Mouse (Mus musculus): ENCODE data around the gene Palmd.

The Palmd gene

DNA sequence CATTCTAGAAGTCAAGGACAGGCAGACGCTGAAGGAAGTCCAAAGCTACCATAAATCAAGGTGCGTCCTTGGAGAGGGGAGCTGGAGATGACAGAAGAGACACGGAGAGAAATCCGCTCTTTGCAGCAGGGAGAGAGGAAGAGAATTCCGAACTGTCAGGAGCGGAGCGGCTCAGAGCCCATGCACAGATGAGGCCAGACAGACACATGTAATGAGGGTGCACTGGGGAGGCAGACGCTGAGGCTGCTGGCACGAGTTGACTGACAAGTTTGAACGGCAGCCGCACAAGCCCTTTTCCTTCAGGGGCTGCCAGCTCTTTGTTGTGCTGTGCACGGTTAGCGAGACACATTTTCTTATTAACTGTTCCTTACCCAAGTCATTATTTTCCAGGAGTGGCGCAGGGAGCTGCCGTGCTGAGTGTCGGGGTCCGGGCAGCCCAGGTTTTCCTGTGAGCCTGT, at the start of gene Palmd:
TSS of gene Palmd (minus strand) at position 448 of the 458 bp plus-strand sequence.
- DNase-seq, result peak; percentile 21 to 24

DNA sequence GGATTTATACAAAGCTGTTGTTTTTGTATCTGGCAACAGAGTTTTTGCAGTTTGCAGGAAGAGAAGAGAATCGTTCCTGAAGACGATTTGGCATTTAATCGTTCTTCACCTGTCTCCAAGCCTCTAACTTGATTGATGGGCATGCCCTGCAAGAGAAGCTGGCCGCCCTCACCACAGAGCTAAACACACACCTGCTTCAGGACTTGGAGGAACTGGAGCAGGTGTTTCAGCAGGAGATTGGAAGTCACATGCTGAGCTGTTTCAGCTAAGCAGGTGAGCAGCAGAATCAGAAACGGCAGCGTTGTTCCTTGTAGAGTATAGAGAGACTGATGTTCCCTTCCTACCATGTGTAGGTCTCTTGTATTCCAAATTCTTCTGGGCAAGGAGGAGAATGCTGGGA, 41.4 kb upstream of the Palmd start:
- no peak for DNase-seq

DNA sequence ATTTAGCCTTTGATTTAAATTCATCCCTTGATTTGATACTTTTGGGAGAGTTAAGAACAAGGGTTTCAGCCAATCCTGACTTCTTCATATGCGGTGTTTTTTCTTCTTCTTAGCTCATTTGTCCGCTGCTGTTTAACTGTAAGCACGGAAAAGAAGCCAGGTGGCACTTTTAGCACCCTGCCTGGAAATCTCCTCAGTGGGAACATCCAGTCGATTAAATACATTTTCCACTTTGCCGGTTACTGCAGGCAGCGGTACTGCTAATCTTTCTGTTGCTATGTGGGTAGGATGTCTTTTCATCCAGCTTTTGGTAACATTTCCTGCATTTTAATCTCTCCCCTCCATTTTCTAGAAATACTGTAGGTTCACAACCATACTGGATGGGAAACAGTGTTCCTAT, 38.6 kb upstream of the Palmd start:
- DNase-seq, result peak in 1 of 2 experiments; percentile 11

DNA sequence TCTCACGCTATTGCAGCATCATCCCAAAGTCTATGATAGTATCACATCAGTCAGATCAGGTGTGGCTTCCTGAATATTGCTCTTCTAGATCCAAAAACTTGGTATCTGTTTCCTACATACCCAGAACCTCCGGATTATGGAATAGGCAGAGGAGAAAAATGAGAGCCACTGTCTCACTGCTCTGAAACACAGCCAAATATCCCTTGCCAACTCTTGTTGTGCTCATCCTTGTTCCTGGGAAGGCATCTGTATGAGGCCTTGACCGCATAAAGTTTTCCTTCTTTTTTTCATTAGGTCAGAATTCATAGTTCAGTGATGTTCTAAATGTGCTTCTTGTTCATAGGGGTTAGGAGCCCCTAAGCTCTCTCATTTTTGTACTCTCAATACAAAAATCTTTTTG, 37.8 kb upstream of the Palmd start:
- DNase-seq, result no peak

DNA sequence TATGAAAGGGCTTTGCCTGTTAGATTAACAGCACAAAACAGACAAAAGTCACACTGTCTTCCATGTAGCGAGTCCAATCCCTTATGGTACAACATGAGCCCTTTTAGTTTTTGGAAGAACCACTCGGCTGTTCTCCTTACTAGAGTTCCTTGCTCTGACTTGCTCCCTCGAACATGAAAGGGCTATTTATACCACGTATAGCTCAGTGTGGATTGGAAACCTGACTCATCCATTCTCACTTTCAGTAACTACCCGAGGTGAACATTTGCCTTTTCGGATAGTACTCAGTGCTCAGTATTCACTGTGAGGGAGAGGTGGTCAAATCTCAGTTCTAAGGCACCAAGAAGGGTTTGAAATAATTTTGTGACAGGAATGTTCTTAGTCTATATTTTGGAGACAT, 34.6 kb upstream of the Palmd start:
- DNase-seq, result no peak

DNA sequence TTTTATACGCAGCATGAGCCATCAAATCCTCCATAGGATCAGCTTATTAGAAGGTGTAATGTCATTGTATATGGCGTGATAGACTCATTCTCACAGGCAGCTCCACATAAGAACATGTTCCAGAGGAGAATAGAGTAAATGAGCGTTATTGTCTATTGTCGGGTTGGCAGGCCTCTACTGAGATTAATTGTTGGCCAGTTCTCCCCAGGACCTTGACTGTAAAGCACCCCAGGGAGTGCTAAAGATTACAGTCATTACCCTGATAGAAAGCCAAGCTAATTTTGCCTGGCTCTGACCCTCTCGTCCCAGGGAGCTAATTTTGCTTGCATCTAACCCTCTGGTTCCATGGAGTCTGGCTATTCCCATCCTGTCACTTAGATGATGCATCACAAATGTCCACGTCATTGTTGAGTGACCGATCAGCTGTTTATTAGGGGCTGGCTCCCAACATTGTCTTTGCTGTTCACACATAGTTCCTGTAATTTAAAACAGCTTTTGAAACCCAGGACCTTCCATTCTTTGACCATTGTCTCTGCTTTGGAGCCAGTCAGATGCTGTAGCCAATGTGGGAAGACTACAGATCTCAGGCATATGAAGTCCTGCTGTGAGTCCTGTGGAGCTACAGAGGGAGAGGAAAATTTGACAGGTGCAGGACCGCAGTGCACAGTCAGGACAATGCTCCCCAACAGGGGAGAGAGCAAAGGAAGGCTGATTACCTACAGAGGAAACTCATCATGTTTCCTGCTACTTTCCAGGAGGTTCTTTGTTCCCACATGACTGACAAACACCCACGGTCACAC, 33.1 kb upstream of the Palmd start:
- DNase-seq, result no peak

DNA sequence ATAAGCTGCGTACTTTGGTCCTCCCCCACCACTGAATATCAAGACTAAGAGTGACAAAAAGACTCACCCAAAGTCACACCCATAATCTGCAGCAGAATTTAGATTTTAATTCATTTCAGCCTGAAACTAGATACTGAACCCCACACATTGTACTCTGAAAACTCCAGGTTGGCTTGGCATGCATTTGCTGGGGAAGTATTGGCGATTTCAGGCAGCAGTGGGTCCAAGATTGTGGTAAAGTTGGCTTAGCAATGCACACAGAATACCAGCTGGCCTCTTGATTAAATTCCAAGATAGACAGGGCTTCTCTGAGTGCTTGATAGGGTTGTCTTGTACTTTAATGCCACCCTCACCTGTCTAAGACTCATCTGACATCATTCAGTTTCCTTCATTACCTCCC, 24.2 kb upstream of the Palmd start:
- DNase-seq, result no peak

DNA sequence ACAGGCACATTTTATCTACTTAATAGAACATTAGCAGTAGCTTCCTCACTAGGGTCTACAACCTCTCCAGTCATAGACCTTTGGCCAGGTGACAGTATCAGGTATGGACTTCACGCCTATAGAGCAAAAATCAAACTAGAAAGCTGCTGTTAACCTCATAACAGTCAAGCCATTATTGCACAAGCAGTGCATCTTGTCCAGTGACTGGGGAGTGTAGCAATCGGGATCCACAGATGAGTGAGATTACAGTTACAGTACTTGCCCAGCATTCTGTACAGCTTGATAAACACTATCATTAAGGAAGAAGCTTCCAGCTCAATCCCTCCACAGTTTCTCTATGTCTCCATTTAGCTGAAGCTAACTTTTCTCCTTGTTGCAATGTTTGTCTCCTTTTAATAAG, 22.4 kb upstream of the Palmd start:
- no peak for DNase-seq

DNA sequence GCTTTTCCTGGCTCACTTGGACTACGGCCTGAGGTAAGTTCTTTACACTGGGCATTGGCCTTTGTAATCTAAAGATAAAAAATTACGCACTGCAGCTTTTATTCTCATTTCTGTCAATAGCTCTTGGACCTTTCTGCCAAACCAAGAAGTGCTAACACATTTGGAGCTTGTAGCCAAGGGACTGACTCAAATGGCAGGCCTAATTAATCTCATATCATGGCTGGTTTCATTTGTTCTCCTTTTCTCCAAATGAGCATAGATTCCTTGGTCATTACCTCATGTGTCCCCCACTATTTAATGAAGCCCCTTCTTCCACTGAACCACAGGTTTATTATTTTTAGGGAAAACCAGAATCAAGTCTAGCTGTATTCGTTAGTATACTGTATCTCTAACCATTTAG, 19.4 kb upstream of the Palmd start:
- DNase-seq, result no peak

DNA sequence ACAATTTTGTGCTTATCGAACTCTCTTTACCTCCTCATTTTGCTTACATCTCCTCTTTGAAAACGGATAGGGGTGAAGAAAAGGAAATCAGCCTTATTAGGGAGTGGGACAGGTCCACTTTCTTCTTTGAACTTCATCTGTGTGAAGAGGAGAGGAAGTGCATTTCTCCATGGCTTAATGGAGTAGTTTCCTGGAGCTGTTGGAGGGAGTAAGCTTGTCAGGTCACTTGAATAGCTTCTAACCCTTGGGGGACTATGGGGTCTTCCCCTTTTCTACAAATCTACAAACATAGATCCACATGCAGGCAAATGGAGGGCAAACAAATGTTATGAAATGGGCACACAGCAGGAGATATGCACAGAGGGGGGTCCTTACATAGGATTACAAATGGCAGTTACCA, 17.7 kb upstream of the Palmd start:
- no peak for DNase-seq

DNA sequence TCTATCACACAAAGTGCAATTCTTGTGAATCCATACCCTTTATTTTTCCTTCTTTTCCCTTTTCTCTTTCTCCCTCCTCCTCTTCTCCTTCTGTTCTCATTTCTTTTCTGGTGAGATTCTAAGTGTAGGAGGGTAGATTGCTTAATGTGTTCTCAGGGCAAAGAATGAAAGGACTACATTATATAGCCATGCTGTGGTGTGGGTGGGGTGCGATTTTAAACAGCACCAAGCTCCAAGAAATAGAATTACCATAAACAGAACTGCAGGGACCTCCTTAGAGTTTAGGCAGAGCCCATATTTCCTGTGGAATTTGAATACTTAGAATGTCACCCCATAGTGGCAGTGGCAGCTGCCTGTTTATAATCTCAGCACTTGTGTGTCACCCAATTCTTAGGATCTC, 17.0 kb upstream of the Palmd start:
- DNase-seq, result no peak

DNA sequence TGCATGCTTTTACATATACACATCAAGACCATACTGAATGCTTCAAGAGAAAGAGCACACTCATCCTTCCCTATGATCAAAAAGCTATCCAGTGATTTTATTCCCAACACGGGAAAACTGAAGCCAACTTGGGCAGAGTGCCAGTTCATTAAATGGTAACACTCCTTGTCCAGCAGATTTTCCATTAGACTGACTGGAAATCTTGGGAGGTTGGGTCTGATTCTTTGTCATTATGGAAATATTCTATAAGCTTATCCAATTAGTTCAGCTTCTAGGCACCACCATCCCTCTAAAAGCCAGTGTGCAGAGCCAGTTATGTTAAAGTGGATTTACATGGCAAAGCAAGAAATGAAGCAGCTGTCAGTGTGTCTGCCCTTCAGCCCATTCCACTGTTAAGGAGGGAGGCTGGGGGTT, 16.3 kb upstream of the Palmd start:
- no peak for DNase-seq

DNA sequence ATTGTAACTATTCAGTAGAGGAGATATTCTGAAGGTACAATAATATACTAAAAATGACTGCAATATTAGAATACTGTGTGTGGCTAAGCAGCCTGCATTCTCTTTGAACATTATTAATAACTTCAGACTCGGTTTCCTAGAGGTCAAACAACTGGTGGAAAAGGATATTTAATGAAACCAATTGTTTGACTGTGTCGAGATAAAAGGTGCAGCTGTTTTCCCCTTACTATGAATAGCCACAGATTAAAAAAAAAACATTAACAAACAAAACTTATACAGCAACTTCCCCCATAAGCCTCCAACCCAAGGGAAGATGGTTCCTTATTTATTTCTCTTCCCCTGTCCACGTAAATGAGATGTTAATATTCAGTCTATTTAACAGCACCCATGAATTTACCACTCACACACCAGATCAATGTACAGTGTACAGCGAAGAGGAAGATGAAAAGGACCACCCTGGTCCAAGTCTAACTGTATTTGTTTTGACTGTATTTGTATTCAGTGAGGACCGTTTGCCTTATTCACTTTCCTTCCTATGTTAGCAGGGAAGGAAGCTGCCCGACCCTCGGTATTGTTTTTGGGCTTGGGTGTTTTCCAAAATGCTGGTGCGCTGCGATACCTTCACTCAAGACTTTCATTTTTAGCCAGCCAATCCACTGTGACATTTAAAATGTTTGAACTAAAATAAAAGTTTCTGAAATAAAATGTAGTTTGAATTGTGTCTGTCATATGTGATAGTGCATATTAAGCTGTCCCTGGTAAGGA, 13.2 kb upstream of the Palmd start:
- no peak for DNase-seq

DNA sequence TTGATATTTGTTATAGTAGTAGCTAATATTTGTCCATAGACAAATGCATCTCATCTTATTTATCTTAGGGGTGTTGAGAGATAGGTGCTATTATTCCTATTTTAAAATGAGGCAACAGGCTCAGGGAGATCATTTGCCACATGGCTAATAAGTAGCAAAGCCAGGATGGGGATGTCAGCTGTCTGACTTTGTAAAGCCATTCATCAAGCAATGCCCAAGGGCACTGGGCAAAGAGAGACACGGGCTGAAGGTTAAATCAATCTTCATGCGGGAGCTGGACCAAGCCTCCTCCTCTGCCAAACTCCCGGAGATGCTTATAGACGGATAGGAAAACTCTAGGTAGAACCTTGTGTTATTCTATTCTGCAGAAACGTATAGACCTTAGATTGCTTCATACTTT, 999 bp upstream of the Palmd start:
- DNase-seq, result no peak

DNA sequence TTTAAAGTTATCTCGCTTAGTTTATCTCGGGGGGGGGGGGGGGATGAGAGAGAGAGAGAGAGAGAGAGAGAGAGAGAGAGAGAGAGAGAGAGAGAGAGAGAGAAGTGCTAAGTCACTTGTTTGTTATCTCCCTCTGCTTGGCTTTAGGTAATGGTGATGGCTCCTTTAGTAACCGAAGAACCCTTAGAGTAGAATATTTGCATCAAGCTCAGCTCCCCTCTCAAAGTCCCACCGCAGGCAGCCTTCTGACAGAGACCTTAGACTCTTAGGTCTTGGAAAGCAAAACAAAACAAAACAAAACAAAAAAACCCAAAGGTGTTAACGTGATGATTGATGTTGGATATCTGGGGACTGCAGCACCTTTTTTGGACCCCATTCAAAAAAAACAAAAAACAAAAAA, 216 bp upstream of the Palmd start:
- no peak for DNase-seq

DNA sequence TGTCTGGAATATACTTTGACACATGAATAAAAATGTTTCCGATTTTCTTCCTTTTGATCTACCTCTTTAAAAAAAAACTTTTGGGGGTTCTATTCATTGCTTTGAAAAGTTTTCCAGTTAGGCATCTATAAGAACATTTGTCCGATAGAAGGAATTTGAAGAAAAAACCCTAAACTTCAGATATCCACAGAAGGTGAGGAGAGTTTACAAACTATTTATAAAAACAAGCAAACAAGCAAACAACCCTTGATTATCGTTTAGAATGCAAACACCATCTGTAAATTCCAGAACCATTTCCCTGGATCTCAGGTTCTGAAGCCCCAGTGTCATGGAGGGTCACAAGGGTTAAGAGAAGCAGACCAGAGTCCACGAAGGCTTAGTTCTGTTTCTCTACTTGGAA, 820 bp downstream of the Palmd start, which contains the start of gene 4930455H04Rik:
TSS of gene 4930455H04Rik (plus strand) at position 301 of the 400 bp plus-strand sequence.
- DNase-seq, result no peak

DNA sequence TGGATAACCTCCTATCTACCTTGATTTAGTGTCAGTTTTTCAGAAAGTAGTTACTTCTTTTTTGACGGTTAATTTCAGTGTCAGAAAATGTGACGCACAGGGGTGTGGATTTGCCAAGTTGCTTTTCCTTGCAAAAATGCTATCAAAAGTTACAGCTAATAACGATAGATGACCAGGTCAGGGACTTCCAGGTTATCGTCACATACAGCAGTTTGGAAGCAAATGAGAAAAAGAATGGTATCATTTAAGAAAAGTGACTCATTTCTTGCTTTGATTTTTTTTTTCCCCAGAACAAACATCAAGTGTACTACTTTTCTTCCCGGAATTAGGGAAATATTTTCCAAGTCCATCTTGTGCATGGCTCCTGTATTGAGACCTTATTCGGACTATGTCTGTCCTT, 1.4 kb downstream of the Palmd start:
- no peak for DNase-seq

DNA sequence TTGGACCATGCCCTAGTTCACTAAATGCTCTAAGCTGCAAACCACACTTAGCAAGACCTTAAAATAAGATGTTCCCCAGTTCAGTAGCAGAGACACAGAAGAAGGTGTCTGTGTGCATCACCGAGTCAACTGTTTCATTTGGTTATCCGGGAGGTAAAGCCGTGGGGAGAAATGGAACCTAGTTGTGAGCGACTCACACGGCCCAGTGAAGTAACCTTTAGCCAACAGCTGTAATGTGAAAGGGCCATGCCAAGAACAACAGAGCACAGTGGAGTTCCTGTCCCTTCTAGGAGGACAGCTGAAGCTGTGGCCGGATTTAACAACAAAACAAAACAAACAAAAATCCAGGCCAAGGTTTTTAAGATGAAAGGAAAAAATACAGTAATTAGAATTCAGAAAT, 2.0 kb downstream of the Palmd start:
- DNase-seq, result no peak

DNA sequence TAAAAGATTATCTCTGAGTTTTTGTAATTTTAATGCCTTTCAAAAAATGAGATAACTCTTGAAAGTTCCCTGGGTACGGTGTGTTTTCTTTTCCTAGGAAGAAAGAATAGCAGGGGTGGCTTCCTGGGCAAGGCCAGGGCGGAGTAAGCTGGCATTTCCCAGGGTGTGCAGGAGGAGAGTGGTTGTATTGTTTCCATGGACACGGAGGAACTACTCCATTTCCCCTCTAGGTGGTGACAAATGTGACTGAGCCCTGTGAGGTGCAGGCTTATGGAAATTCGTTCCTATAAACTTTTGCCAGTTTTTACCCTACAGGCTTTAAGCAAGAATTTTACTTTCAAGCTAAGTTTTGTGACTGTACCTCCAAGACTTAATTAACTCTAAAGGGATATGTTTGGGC, 2.6 kb downstream of the Palmd start:
- DNase-seq, result peak in 1 of 2 experiments; percentile 21

DNA sequence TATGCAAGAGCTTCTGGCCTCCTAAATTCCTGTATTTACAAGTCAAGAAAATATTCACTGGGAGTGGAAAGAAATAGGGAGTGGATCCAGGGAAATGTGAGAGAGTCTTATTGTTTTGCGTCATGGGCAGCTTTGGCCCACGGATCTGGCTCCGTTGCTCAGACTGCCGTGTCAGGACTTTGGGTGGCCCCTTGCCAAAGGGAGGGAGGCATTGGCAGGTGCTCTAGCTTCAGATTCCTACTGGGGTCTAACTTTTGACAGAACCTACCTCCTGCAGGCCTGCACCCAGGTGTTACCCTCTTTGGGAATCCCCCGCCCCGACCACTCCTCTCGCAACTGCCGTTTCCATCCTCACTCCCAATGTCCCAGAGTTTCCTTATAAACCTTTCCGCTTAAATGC, 4.4 kb downstream of the Palmd start:
- DNase-seq, result peak in 1 of 2 experiments; percentile 35

DNA sequence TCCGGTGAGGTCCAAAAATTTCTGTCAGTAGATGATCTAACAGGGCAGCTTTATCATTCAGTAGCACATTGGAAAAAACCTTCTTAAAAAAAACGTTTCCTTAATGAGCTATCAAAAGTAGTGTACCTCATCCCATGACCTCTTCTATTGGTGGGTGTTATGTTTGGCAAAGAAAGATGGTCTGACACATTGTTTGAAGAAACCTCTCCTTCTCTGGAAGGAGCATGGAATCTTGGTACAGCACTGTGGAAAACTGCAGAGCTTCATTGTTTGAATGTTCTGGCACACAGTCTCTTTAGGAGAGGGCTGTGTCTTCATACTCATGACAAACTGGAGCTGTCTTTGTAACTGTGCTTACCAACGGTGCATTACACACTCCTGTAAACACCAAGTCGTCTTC, 5.6 kb downstream of the Palmd start:
- DNase-seq, result no peak

DNA sequence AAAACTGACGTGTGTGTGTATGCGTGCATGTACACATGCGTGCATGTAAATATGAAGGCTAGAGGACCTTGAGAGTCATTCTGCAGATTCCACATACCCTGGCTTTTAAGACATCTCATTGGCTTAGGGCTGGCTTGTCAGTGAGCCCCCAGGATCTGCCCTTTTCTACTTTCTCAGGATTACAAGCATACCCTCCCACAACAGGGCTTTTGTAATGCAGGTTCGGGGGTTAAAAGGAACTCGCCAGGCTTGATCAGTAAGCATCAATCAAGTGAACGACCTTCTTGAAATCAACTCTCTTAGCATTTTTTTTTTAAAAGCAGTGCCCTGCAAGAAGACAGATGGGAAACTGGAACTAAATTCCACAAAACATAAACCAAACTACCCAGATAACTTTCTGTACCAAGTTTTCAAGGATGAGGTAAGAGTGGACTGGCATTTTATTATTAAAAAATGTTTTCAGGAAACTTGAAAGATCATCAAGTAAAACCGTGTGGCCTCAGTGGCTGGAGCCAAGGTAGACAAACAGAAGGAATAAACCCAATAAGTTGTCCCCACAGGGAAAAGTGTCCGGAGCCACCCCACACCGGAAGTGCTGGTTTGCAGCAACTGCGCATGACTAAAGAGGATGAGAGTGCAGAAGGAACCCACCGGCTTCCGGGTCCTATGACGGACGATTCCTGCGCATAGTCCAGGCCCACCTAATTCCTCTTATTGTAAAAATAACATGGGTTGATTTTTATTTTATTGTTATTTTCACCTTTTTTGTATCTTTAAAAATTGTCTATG, 7.2 kb downstream of the Palmd start:
- DNase-seq, result no peak

DNA sequence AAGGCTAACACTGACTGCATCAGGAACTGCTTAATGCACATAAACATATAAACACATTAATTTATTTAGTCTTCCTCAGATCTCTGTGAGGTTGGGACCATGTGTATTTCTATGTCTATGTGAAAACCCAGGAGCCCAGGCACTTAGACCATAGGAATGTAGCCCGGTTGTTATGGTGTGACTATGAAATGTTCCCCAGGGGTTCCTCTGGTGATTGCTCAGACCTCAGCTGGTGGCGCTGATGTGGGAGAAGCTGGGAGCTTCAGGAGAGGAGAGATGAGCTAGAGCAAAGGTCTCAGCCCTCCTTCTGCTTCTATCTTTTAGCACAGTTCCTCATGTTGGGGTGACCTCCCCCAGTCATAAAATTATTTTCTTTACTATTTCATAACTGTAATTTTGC, 8.4 kb downstream of the Palmd start:
- DNase-seq, result no peak

All from cerebellum, postnatal 25 days (tissue).